Mouse (Mus musculus): ENCODE results near the gene Scaf8. TPM values are rescaled to one million over a fixed set of nuclear protein-coding genes. Genes with fewer than 3 reads are reported as not detected.
"Not testable (repeated sequence)": the region's sequence is repeated elsewhere in the genome, so short reads cannot be mapped to it uniquely, and the experiment has no call there.

Scaf8 gene
- polyA plus RNA-seq (2012; ENCODE audit: insufficient read depth, insufficient read length, low replicate concordance, missing spikeins): 94.1 TPM in 1 of 2 replicates, not detected in the other

GRCm38 (mm10) chr17:3114720-3115379 lies at the start of gene Scaf8:
Scaf8 (plus strand) TSS chr17:3114972.
- Histone ChIP-seq H3K4me3 (ENCODE audit: insufficient read depth, low read depth, low read length) (peak within 1 kb of the TSS; percentile 76), H3K27ac (ENCODE audit: insufficient read depth, low read depth, low read length) (peak within 1 kb of the TSS; percentile 99), H3K4me1 (ENCODE audit: control insufficient read depth, insufficient read depth, low read length) (peaks cover 5% of the 10 kb centered on the region; the same call in 1 of the 2 replicates)
- peak; percentile 84 for TF ChIP-seq CTCF (IDR thresholded peaks at IDR 0.05; ENCODE audit: insufficient read depth, low read depth, low read length)
- TF ChIP-seq POLR2A (IDR thresholded peaks at IDR 0.05; ENCODE audit: insufficient read depth, low read depth, low read length): peak; percentile 79
- WGBS: under 1% methylated on average over 91 of the region's 91 CpGs

- Histone ChIP-seq H3K4me1 (ENCODE audit: control insufficient read depth, insufficient read depth, low read length) (no peaks in the 10 kb centered on the region), H3K27ac (ENCODE audit: insufficient read depth, low read depth, low read length) (no peak overlapping the region), H3K4me3 (ENCODE audit: insufficient read depth, low read depth, low read length) (no peak overlapping the region)
- TF ChIP-seq CTCF (IDR thresholded peaks at IDR 0.05; ENCODE audit: insufficient read depth, low read depth, low read length) (no peak), POLR2A (IDR thresholded peaks at IDR 0.05; ENCODE audit: insufficient read depth, low read depth, low read length) (no peak)
- WGBS: 96% methylated on average over 9 of the region's 9 CpGs
Observed at GRCm38 (mm10) chr17:3075166-3075872, 39.5 kb upstream of the Scaf8 start.

- WGBS: 98% methylated on average over 4 of the region's 4 CpGs
- Histone ChIP-seq H3K4me3 (ENCODE audit: insufficient read depth, low read depth, low read length) (no peak overlapping the region), H3K27ac (ENCODE audit: insufficient read depth, low read depth, low read length) (no peak overlapping the region), H3K4me1 (ENCODE audit: control insufficient read depth, insufficient read depth, low read length) (0 out of 2 replicates have a peak, but pooled peaks cover 2% of the 10 kb centered on the region)
- TF ChIP-seq POLR2A (IDR thresholded peaks at IDR 0.05; ENCODE audit: insufficient read depth, low read depth, low read length): no peak
- TF ChIP-seq CTCF (IDR thresholded peaks at IDR 0.05; ENCODE audit: insufficient read depth, low read depth, low read length): no peak
Observed at GRCm38 (mm10) chr17:3075873-3076245, 38.9 kb upstream of the Scaf8 start.

GRCm38 (mm10) chr17:3077936-3078335 lies 36.8 kb upstream of the Scaf8 start:
- WGBS: 81% methylated on average over 9 of the region's 9 CpGs
- H3K27ac ChIP-seq (ENCODE audit: insufficient read depth, low read depth, low read length): not testable (repeated sequence)

GRCm38 (mm10) chr17:3080587-3081349 lies 34.0 kb upstream of the Scaf8 start:
- WGBS: 82% methylated on average over 8 of the region's 9 CpGs
- H3K4me3 ChIP-seq (ENCODE audit: insufficient read depth, low read depth, low read length); H3K27ac ChIP-seq (ENCODE audit: insufficient read depth, low read depth, low read length); H3K4me1 ChIP-seq (ENCODE audit: control insufficient read depth, insufficient read depth, low read length): not testable (repeated sequence)

More at GRCm38 (mm10) chr17:3077936-3078335, 36.8 kb upstream of the Scaf8 start:
- not testable (repeated sequence) for H3K4me3 ChIP-seq (ENCODE audit: insufficient read depth, low read depth, low read length); H3K4me1 ChIP-seq (ENCODE audit: control insufficient read depth, insufficient read depth, low read length)

- 70% methylated on average over 3 of the region's 3 CpGs for WGBS
- not testable (repeated sequence) for H3K27ac ChIP-seq (ENCODE audit: insufficient read depth, low read depth, low read length); H3K4me3 ChIP-seq (ENCODE audit: insufficient read depth, low read depth, low read length); H3K4me1 ChIP-seq (ENCODE audit: control insufficient read depth, insufficient read depth, low read length)
Observed at GRCm38 (mm10) chr17:3081512-3082100, 33.2 kb upstream of the Scaf8 start.

GRCm38 (mm10) chr17:3082125-3082755 lies 32.5 kb upstream of the Scaf8 start:
- not testable (repeated sequence) for H3K4me1 ChIP-seq (ENCODE audit: control insufficient read depth, insufficient read depth, low read length); H3K27ac ChIP-seq (ENCODE audit: insufficient read depth, low read depth, low read length)
- WGBS: 67% methylated on average over 7 of the region's 9 CpGs
- 0 out of 2 replicates have a peak overlapping the region, but pooled peaks have one; percentile 44 for H3K4me3 ChIP-seq (ENCODE audit: insufficient read depth, low read depth, low read length)

- WGBS: 3% methylated on average over 25 of the region's 25 CpGs
- not testable (repeated sequence) for H3K27ac ChIP-seq (ENCODE audit: insufficient read depth, low read depth, low read length); H3K4me1 ChIP-seq (ENCODE audit: control insufficient read depth, insufficient read depth, low read length)
- peak overlapping the region; percentile 44 for H3K4me3 ChIP-seq (ENCODE audit: insufficient read depth, low read depth, low read length)
Observed at GRCm38 (mm10) chr17:3082756-3083749, 31.7 kb upstream of the Scaf8 start.

All from olfactory bulb, adult 2 months (tissue).